Comparison of ENCODE assay signal across 8 mouse cellular contexts in genomic region chr17:80480031-80480854, GRCm38 (mm10). TPM values are rescaled to one million over a fixed set of nuclear protein-coding genes. Genes with fewer than 3 reads are reported as not detected.
DNase-seq lines count a peak whose midpoint lies in the region; ATAC-seq lines count a peak whose summit lies in the region.

Sos1 (minus strand) TSS chr17:80480453.

- H3K4me3 ChIP-seq in hindbrain, embryonic 16.5 days (ENCODE audit: low read length) = peak within 1 kb of the TSS; percentile 97

- no peaks in the 10 kb centered on the region for H3K36me3 ChIP-seq in hindbrain, embryonic 16.5 days (ENCODE audit: control insufficient read depth, insufficient read depth, low read length)

- peak within 1 kb of the TSS; percentile 97 for H3K27ac ChIP-seq in hindbrain, embryonic 16.5 days (ENCODE audit: low read depth, low read length)

- H3K27me3 ChIP-seq in hindbrain, embryonic 16.5 days (replicated peaks; ENCODE audit: control insufficient read depth, insufficient read depth, low read length) = no peaks in the 10 kb centered on the region

- peak; percentile 91 for DNase-seq in ZHBTc4 (ENCODE audit: low read depth, low spot score)
- peak; percentile 96 to 97 for DNase-seq in cerebellum, postnatal 4 days (ENCODE audit: low spot score in 2 of 2)
- peak; percentile 95 for DNase-seq in gastrocnemius, adult 18-20 months (ENCODE audit: low spot score)
- DNase-seq in left cerebral cortex, adult 18-20 months (ENCODE audit: low spot score in 2 of 2) = peak; percentile 96 to 97
- DNase-seq in lung, postnatal 4 days = peak; percentile 98
- peak; percentile 97 for DNase-seq in retina, postnatal 1 day
- DNase-seq in thymus, postnatal 4 days = peak; percentile 99

- peaks cover 16% of the 10 kb centered on the region for H3K4me1 ChIP-seq in hindbrain, embryonic 16.5 days (ENCODE audit: control insufficient read depth, insufficient read depth, low read depth, low read length)

- peak within 1 kb of the TSS; percentile 98 for H3K9ac ChIP-seq in hindbrain, embryonic 16.5 days (ENCODE audit: low read depth, low read length)

- WGBS in hindbrain, embryonic 16.5 days = 0% methylated on average over 65 of the region's 90 CpGs

- peak within 1 kb of the TSS; percentile 72 for H3K4me2 ChIP-seq in hindbrain, embryonic 16.5 days (ENCODE audit: low read length)

- ATAC-seq in hindbrain, embryonic 16.5 days = peak; percentile 86

- H3K9me3 ChIP-seq in hindbrain, embryonic 16.5 days (ENCODE audit: control insufficient read depth, low read length) = no peaks in the 10 kb centered on the region

RNA-seq across cellular contexts. Expression of gene Sos1, which starts in this region (rescaled TPM):
- 10 to 100 TPM; 15.0 to 15.6 TPM for total RNA-seq in gastrocnemius, adult 18-20 months (2021)
- polyA plus RNA-seq in hindbrain, embryonic 16.5 days (2015; fragmentation: Nextera tagmentation; extraction: Ambion mirVana) = 6.1 and 6.5 TPM in 2 replicates
- 10 to 100 TPM; 33.7 to 35.4 TPM for total RNA-seq in left cerebral cortex, adult 18-20 months (2021)

Comparison
In these comparisons a context has a peak if more than half of its experiments do, and no peak if none do; other contexts are left out.
1. Peak in every context shown above with its lines: DNase-seq, ATAC-seq, H3K4me3 ChIP-seq and H3K27ac ChIP-seq.